Mouse (Mus musculus) forebrain, embryonic 10.5 days (tissue): ENCODE results near the gene Adig. TPM values are rescaled to one million over a fixed set of nuclear protein-coding genes. Genes with fewer than 3 reads are reported as not detected.
A peak's percentile ranks its signal among the peaks of the same experiment; 100 is the strongest.

Experiments
- DNase-seq: peaks from one replicate; pipeline ENCODE4 v3.0.0-alpha.2; 2017; ENCODE audit warnings: low spot score; ENCODE audit errors: extremely low spot score
- H3K27ac ChIP-seq: fragments of 300-500 bp; sonication (generic); 2 replicates; pipeline ENCODE4 v1.5.1; 2016; ENCODE audit warnings: mild to moderate bottlenecking
- H3K27me3 ChIP-seq: fragments of 300-500 bp; sonication (generic); 2 replicates; pipeline ENCODE4 v1.6.1; 2016; ENCODE audit warnings: mild to moderate bottlenecking; ENCODE audit not compliant: poor library complexity, severe bottlenecking
- H3K36me3 ChIP-seq: fragments of 300-500 bp; sonication (generic); replicated peaks from 2 replicates; pipeline ENCODE4 v1.6.1; 2016; ENCODE audit warnings: mild to moderate bottlenecking, moderate library complexity
- H3K4me1 ChIP-seq: fragments of 300-500 bp; sonication (generic); 2 replicates; pipeline ENCODE4 v1.6.1; 2016
- H3K4me3 ChIP-seq: fragments of 300-500 bp; sonication (generic); 2 replicates; pipeline ENCODE4 v1.5.1; 2016; ENCODE audit warnings: mild to moderate bottlenecking, moderate library complexity
- H3K9me3 ChIP-seq: fragments of 300-500 bp; sonication (generic); 2 replicates; pipeline ENCODE4 v1.6.1; 2016; ENCODE audit warnings: mild to moderate bottlenecking, moderate library complexity
- WGBS: fragments of 180-500 bp; shearing (Covaris S2); methylation state at CpG from one replicate; pipeline ENCODE4 v1.1.7; 2016; 5-methylcytosine and 5-hydroxymethylcytosine counted together
- polyA plus RNA-seq: library from polyadenylated mRNA; unstranded; fragments of >200 nt; fragmentation: Nextera tagmentation; extraction: Ambion mirVana; gene quantifications from 2 replicates; pipeline ENCODE4 v1.2.1, GENCODE M21; 2016

Gene Adig
- polyA plus RNA-seq, 1 experiment from 2014 or later = not detected

- peaks cover 26% of the 10 kb centered on the region for H3K4me1 ChIP-seq
- H3K9me3 ChIP-seq = no peaks in the 10 kb centered on the region
- H3K36me3 ChIP-seq = no peaks in the 10 kb centered on the region
- H3K27ac ChIP-seq = no peak overlapping the region
- H3K27me3 ChIP-seq = peaks cover 71% of the 10 kb centered on the region
- H3K4me3 ChIP-seq = no peak overlapping the region
- no peak for DNase-seq
- WGBS = 11% methylated on average over 10 of the region's 10 CpGs
Measured at GRCm38 (mm10) chr2:158554366-158554765, 52.0 kb downstream of the Adig start.

- Histone ChIP-seq H3K4me3 (peak overlapping the region; percentile 45), H3K27ac (0 out of 2 replicates have a peak overlapping the region, but pooled peaks have one; percentile 52), H3K4me1 (peaks cover 35% of the 10 kb centered on the region), H3K27me3 (peaks cover 62% of the 10 kb centered on the region), H3K36me3 (no peaks in the 10 kb centered on the region), H3K9me3 (no peaks in the 10 kb centered on the region)
- DNase-seq = no peak
- WGBS = under 1% methylated on average over 7 of the region's 7 CpGs
Measured at GRCm38 (mm10) chr2:158555252-158555651, 52.8 kb downstream of the Adig start.

GRCm38 (mm10) chr2:158555812-158556211 is 53.4 kb downstream of the Adig start:
- peaks cover 40% of the 10 kb centered on the region for H3K4me1 ChIP-seq
- 1% methylated on average over 8 of the region's 8 CpGs for WGBS
- DNase-seq = peak; percentile 32
- H3K27ac ChIP-seq = 0 out of 2 replicates have a peak overlapping the region, but pooled peaks have one; percentile 52
- H3K4me3 ChIP-seq = peak overlapping the region; percentile 45
- H3K36me3 ChIP-seq = no peaks in the 10 kb centered on the region
- H3K27me3 ChIP-seq = peaks cover 57% of the 10 kb centered on the region
- H3K9me3 ChIP-seq = no peaks in the 10 kb centered on the region

- Histone ChIP-seq H3K27me3 (peaks cover 53% of the 10 kb centered on the region), H3K4me3 (peak overlapping the region; percentile 45), H3K9me3 (no peaks in the 10 kb centered on the region), H3K27ac (no peak overlapping the region), H3K36me3 (no peaks in the 10 kb centered on the region), H3K4me1 (peaks cover 44% of the 10 kb centered on the region)
- DNase-seq = peak; percentile 78
- under 1% methylated on average over 20 of the region's 20 CpGs for WGBS
Measured at GRCm38 (mm10) chr2:158556225-158556624, 53.8 kb downstream of the Adig start.

- DNase-seq = no peak
- Histone ChIP-seq H3K27me3 (peaks cover 47% of the 10 kb centered on the region), H3K36me3 (no peaks in the 10 kb centered on the region), H3K27ac (no peak overlapping the region), H3K9me3 (no peaks in the 10 kb centered on the region), H3K4me3 (peak overlapping the region; percentile 45; the same call in 1 of the 2 replicates), H3K4me1 (peaks cover 49% of the 10 kb centered on the region)
- WGBS = 7% methylated on average over 5 of the region's 5 CpGs
Measured at GRCm38 (mm10) chr2:158556750-158557149, 54.3 kb downstream of the Adig start.

Other genes with a start within 250 kb of the Adig start
- not detected in 2 replicates for gene Bpi, start 244.5 kb upstream of the Adig start, polyA plus RNA-seq
- gene Lbp, start 196.1 kb upstream of the Adig start, polyA plus RNA-seq = 1.9 and 2.0 TPM in 2 replicates
- gene Snhg11, start 127.0 kb upstream of the Adig start, polyA plus RNA-seq = 16.2 and 17.9 TPM in 2 replicates
- 12.8 and 13.6 TPM in 2 replicates for gene Ralgapb, start 92.8 kb upstream of the Adig start, polyA plus RNA-seq
- gene Arhgap40, start 10.2 kb downstream of the Adig start, polyA plus RNA-seq = 0.28 and 0.62 TPM in 2 replicates
- 0.14 and 0.47 TPM in 2 replicates for gene Slc32a1, start 108.2 kb downstream of the Adig start, polyA plus RNA-seq
- 14.1 and 17.0 TPM in 2 replicates for gene Actr5, start 122.3 kb downstream of the Adig start, polyA plus RNA-seq
- 2.2 and 2.3 TPM in 2 replicates for gene Ppp1r16b, start 162.8 kb downstream of the Adig start, polyA plus RNA-seq